Mouse (Mus musculus): ENCODE results near the gene Ppm1d.

Ppm1d gene

DNA sequence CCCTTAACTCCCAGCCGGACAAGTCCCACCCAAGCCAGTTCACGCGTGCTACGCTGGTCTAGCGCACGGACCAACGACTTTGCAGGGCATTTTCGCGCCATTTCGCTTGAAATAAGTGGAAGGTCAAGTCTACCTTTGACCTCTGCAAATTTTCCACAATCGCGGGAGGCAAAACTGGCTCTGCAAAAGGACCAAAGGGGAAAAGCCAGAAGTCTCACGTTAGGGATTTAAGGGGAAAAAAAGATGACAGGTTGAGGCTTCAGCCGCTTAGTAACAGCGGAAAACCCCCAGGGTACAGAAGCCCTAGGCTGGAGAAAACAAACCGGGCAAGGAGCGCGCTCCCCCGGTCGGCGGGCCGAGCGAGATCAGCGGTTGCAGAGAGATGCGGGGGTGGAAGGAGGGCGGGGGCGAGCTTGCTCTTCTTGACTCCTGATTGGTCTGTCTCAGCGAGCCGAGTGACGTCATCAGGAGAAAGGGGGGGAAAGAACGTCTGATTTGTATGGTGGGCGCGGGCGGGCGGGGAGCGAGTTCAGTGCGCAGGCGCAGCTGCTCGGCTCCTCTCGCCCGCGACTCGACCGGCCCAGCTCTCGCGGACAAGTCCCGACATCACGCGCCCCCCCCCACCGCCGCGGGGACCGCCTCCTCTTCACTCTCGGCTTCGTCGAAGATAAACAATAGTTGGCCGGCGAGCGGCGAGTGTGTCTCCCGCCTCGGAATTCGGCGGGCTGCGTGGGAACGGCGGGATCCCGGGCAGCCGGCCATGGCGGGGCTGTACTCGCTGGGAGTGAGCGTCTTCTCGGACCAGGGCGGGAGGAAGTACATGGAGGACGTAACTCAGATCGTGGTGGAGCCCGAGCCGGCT is at the start of gene Ppm1d:
Ppm1d (plus strand) TSS at position 532 of the 862 bp plus-strand sequence.
- in situ Hi-C loops (cut with MboI; ENCODE audit: low pct_unique_long_range_greater_than_20kb in 1 of 2, low sequenced_read_pairs in 2 of 2, unreplicated experiment in 1 of 2), result no loop called here

- in situ Hi-C loops (cut with MboI; ENCODE audit: low pct_unique_long_range_greater_than_20kb in 1 of 2, low sequenced_read_pairs in 2 of 2, unreplicated experiment in 1 of 2), result loop anchor here in 1 of 2 experiments (5.0 kb wide), 1 partner anchor 53 kb away; no protein-coding TSS in a partner anchor
Measured at GRCm38 (mm10) chr11:85264635-85265034, 46.4 kb upstream of the Ppm1d start.

GRCm38 (mm10) chr11:85267393-85267792 is 43.7 kb upstream of the Ppm1d start:
- in situ Hi-C loops (cut with MboI; ENCODE audit: low pct_unique_long_range_greater_than_20kb in 1 of 2, low sequenced_read_pairs in 2 of 2, unreplicated experiment in 1 of 2), result loop anchor here in 1 of 2 experiments (5.0 kb wide), 1 partner anchor 50 kb away; no protein-coding TSS in a partner anchor

- in situ Hi-C loops (cut with MboI; ENCODE audit: low pct_unique_long_range_greater_than_20kb in 1 of 2, low sequenced_read_pairs in 2 of 2, unreplicated experiment in 1 of 2), result no loop called here
Measured at GRCm38 (mm10) chr11:85270631-85271030, 40.4 kb upstream of the Ppm1d start.

- in situ Hi-C loops (cut with MboI; ENCODE audit: low pct_unique_long_range_greater_than_20kb in 1 of 2, low sequenced_read_pairs in 2 of 2, unreplicated experiment in 1 of 2), result no loop called here
Measured at GRCm38 (mm10) chr11:85273299-85273698, 37.7 kb upstream of the Ppm1d start.

DNA sequence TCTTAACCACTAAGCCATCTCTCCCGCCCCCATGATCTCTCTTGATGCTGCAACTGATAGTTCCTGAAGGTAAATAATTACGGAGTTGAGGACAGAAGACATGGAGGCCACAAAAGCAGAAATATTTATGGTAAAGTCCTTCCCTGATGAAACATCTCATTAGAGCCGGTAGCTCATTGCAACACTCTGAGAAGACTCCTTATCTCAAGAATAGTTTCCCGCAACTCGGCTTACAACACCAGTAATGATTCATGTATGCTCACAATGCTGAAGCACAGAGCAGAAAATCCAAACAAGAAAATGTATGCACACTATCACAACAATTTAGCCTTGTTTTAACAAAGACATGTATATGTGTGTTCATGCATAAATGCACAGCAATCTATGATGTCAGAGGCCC is 35.9 kb upstream of the Ppm1d start:
- in situ Hi-C loops (cut with MboI; ENCODE audit: low pct_unique_long_range_greater_than_20kb in 1 of 2, low sequenced_read_pairs in 2 of 2, unreplicated experiment in 1 of 2), result no loop called here

DNA sequence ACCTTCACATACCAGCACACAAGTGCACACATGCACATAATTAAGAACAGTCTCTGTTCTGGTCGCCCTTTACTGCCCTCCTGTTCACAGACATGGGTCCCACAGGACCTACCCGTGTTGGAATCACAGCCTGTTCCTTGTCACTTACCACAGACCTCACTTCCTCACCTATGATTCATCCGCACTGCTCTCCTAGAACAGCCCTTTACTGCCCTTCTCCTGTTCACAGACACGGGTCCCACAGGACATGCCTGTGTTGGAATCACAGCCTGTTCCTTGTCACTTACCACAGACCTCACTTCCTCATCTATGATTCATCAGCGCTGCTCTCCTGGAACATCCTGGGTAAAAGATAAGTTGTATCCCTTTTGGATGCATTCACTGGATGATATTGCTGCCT is 33.4 kb upstream of the Ppm1d start:
- in situ Hi-C loops (cut with MboI; ENCODE audit: low pct_unique_long_range_greater_than_20kb in 1 of 2, low sequenced_read_pairs in 2 of 2, unreplicated experiment in 1 of 2), result no loop called here

- in situ Hi-C loops (cut with MboI; ENCODE audit: low pct_unique_long_range_greater_than_20kb in 1 of 2, low sequenced_read_pairs in 2 of 2, unreplicated experiment in 1 of 2), result no loop called here
Measured at GRCm38 (mm10) chr11:85278175-85278574, 32.9 kb upstream of the Ppm1d start.

DNA sequence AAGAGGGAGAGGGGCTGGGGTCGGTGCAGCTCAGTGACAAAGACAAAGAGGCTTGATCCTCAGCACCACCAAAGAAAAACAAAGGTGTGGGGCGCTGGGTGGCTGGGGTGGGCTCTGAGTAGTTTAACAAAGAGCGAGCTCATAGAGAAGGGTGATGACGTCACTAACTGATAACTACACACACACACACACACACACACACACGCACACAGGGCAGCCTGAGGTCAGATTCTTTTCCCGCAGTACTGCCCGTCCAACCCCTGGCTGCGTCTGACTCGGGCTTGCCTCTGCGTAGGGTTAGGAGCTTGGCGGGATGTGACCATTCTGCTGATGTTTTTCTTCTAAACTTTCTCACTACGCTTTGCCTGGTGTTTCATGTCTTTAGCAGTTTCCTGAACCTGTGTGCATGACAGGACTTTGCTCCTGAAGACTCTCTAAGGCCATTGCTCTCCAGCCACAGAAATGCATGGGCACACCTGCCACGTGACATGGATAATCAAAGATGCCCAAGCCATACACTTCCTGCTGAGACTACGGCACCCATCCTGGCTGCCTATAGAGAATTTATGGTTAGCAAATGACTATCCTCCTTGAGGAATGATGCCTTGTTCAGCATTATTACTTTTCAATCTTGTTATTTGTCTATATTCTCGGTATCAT is 29.7 kb upstream of the Ppm1d start:
- in situ Hi-C loops (cut with MboI; ENCODE audit: low pct_unique_long_range_greater_than_20kb in 1 of 2, low sequenced_read_pairs in 2 of 2, unreplicated experiment in 1 of 2), result loop anchor here in 1 of 2 experiments (10.0 kb wide), 1 partner anchor 227 kb away; no protein-coding TSS in a partner anchor

DNA sequence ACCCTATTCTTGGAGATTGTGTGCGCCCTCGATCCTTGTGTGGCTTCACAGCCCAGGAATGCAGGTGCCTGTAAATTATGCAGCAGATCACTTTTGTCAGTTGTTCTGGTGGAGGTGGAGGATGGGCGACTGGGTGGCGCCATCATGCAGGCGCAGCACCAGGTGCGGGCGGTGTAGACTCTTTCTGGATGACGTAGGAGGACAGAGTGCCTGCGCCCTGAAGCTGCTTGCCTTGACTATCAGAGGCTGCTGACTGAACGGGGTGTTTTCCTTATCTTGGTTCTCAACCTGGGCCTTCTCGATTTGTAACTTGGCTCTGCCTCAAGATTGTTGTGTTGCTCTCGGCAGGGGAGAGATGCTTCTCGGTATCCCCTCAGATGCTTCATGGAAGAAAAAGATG is 13.1 kb upstream of the Ppm1d start:
- in situ Hi-C loops (cut with MboI; ENCODE audit: low pct_unique_long_range_greater_than_20kb in 1 of 2, low sequenced_read_pairs in 2 of 2, unreplicated experiment in 1 of 2), result no loop called here

DNA sequence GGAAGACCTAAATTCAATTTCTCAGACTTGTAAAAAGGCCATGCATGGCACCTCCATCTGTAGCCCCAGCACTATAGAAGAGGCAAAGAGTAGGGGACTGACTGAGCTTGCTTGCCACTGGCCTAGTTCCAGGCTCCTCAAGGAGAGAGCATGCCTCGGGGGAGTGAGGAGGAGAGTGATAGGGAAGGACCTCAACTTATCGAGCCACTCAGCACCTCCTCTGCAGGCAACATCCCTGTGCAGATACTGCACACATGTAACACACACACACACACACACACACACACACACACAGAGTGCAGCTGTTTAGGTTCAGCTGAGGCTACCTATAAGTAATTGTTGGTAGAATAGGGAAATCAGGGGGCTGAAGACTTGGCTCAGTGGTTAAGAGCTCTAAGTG is 11.2 kb upstream of the Ppm1d start:
- in situ Hi-C loops (cut with MboI; ENCODE audit: low pct_unique_long_range_greater_than_20kb in 1 of 2, low sequenced_read_pairs in 2 of 2, unreplicated experiment in 1 of 2), result no loop called here

- in situ Hi-C loops (cut with MboI; ENCODE audit: low pct_unique_long_range_greater_than_20kb in 1 of 2, low sequenced_read_pairs in 2 of 2, unreplicated experiment in 1 of 2), result no loop called here
Measured at GRCm38 (mm10) chr11:85301161-85301560, 9.9 kb upstream of the Ppm1d start.

GRCm38 (mm10) chr11:85301836-85302235 is 9.2 kb upstream of the Ppm1d start:
- in situ Hi-C loops (cut with MboI; ENCODE audit: low pct_unique_long_range_greater_than_20kb in 1 of 2, low sequenced_read_pairs in 2 of 2, unreplicated experiment in 1 of 2), result no loop called here

DNA sequence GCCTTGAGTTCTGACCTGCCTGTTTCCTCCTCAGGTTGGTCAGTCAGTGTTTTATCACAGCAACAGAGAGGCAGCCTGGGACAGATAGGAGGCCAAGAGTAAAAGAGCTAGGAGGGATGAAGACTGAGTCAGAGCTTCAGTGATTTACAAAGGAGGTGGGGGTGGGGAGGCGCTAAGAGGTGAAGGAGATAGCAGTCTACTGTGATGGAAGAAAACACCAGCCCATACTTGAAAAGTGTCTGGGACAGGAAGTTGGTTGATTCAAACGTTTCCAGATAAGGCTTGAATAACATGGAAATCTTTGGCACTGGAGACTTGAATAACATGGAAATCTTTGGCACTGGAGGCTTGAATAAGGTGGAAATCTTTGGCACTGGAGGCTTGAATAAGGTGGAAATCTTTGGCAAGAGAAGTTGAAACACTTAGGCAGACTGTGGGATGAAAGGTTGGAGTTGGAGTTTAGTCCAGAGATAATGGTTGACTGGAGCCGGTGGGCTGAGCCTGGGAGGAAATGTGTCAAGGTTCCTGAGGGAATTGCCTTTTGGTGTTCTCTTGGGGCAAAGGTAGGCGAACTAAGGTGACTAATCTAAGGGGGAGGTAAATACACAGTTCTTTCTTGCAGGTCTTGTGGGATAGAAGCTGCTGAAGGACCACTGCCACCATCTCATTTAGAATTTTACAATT is 4.3 kb upstream of the Ppm1d start:
- in situ Hi-C loops (cut with MboI; ENCODE audit: low pct_unique_long_range_greater_than_20kb in 1 of 2, low sequenced_read_pairs in 2 of 2, unreplicated experiment in 1 of 2), result no loop called here

DNA sequence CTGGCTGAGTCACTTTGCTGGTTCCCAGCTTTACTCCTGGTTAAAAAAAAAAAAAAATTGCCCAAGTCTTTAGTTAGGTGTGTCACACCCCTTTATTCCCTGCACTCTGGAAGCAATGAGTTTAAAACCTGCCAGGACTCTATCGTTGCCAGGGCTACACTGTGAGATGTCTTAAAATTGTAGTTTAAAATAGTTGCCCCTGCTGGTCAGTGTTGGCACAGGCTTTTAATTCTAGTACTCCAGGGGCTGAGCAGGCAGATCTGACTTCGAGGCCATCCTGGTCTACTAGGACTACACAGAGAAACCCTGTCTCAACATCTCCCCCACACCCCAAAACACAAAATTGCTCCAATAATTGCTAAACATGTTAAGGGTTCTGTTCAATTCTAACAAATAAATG is 2.2 kb upstream of the Ppm1d start:
- in situ Hi-C loops (cut with MboI; ENCODE audit: low pct_unique_long_range_greater_than_20kb in 1 of 2, low sequenced_read_pairs in 2 of 2, unreplicated experiment in 1 of 2), result no loop called here

- in situ Hi-C loops (cut with MboI; ENCODE audit: low pct_unique_long_range_greater_than_20kb in 1 of 2, low sequenced_read_pairs in 2 of 2, unreplicated experiment in 1 of 2), result no loop called here
Measured at GRCm38 (mm10) chr11:85310407-85310712, 684 bp upstream of the Ppm1d start.

DNA sequence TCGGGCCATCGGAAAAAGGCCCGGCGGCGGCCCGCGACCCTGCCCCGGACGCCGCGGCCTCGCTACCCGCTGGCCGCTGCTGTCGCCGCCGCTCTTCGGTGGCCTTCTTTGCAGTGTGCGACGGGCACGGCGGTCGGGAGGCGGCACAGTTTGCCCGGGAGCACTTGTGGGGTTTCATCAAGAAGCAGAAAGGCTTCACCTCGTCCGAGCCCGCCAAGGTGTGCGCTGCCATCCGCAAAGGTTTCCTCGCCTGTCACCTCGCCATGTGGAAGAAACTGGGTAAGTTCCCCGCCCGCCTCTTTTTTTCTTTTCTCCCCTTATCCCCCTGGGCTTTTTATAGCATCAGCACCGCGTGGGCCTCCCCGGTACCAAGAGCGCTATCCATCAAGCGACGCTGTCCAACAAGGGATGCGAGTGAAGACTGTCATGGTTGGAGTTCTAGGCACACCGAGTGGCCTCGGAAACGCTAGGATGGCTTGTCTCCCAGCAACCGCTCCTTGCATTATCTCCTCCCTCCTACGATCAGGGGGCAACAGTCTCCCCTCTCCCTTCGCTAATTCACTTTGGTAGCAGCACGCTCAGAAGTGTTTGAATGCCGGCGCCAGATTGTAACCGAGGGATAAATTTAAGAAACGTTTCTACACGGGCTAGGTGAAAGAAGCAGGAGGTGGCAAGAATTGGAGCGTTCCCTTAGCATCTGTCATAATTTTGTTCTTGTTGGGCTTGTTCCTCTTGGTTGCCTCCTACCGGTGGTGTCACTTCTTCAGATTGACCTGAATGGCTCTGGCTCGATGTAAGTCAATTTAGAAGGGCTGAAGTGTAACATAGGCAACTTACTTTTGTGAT is 824 bp downstream of the Ppm1d start:
- in situ Hi-C loops (cut with MboI; ENCODE audit: low pct_unique_long_range_greater_than_20kb in 1 of 2, low sequenced_read_pairs in 2 of 2, unreplicated experiment in 1 of 2), result no loop called here

- in situ Hi-C loops (cut with MboI; ENCODE audit: low pct_unique_long_range_greater_than_20kb in 1 of 2, low sequenced_read_pairs in 2 of 2, unreplicated experiment in 1 of 2), result no loop called here
Measured at GRCm38 (mm10) chr11:85312818-85313217, 1.8 kb downstream of the Ppm1d start.

Data from mouse embryonic stem cell (cell line).